Mouse (Mus musculus) liver, postnatal 0 days (tissue): Measurements from ENCODE around the gene Olfr790. TPM values are rescaled to one million over a fixed set of nuclear protein-coding genes. Genes with fewer than 3 reads are reported as not detected.

ENCODE experiments used
- ATAC-seq: fragments of 200-750 bp; cut with Nextera tagmentation; 2 replicates; pipeline ENCODE4 v1.8.0; 2017; ENCODE audit warnings: mild to moderate bottlenecking, moderate library complexity
- DNase-seq: peaks from one replicate; pipeline ENCODE4 v3.0.0-alpha.2; 2016
- H3K27ac ChIP-seq: fragments of 300-500 bp; sonication (generic); 2 replicates; pipeline ENCODE4 v1.5.1; 2014; ENCODE audit warnings: antibody characterized with exemption, moderate library complexity, mild to moderate bottlenecking, low read depth
- H3K27me3 ChIP-seq: fragments of 300-500 bp; sonication (generic); 2 replicates; pipeline ENCODE4 v1.6.1; 2014; ENCODE audit warnings: low read length, control low read depth, mixed read lengths; ENCODE audit not compliant: insufficient read depth
- H3K36me3 ChIP-seq: fragments of 300-500 bp; sonication (generic); replicated peaks from 2 replicates; pipeline ENCODE4 v1.6.1; 2014; ENCODE audit warnings: mild to moderate bottlenecking, control low read depth, low read length, moderate library complexity, mixed read lengths; ENCODE audit not compliant: insufficient read depth
- H3K4me1 ChIP-seq: fragments of 300-500 bp; sonication (generic); 2 replicates; pipeline ENCODE4 v1.6.1; 2014; ENCODE audit warnings: antibody characterized with exemption, mild to moderate bottlenecking, control low read depth; ENCODE audit not compliant: insufficient read depth
- H3K4me2 ChIP-seq: fragments of 300-500 bp; sonication (generic); 2 replicates; pipeline ENCODE4 v1.6.1; 2014; ENCODE audit warnings: low read depth, mild to moderate bottlenecking, low read length, moderate library complexity, mixed read lengths
- H3K4me3 ChIP-seq: fragments of 300-500 bp; sonication (generic); 2 replicates; pipeline ENCODE4 v1.5.1; 2014; ENCODE audit warnings: low read depth, low read length
- H3K9ac ChIP-seq: fragments of 300-500 bp; sonication (generic); replicated peaks from 2 replicates; pipeline ENCODE4 v1.6.1; 2014; ENCODE audit warnings: mild to moderate bottlenecking, moderate library complexity
- H3K9me3 ChIP-seq: fragments of 300-500 bp; sonication (generic); 2 replicates; pipeline ENCODE4 v1.6.1; 2016; ENCODE audit warnings: mild to moderate bottlenecking, control low read depth, low read length, mixed read lengths
- CTCF ChIP-seq: sonication (generic); IDR thresholded peaks from 2 replicates; pipeline ENCODE4 v1.5.1; 2016; ENCODE audit warnings: antibody characterized with exemption, low read depth
- EP300 ChIP-seq: IDR thresholded peaks from 2 replicates; pipeline ENCODE4 v1.6.1; 2016; ENCODE audit warnings: antibody characterized with exemption, low read depth, mild to moderate bottlenecking
- WGBS: fragments of 180-500 bp; shearing (Covaris S2); extraction: QIAGEN DNeasy Blood & Tissue Kit; methylation state at CpG from one replicate; pipeline ENCODE4 v1.1.7; 2014; ENCODE audit not compliant: insufficient replicate concordance; 5-methylcytosine and 5-hydroxymethylcytosine counted together
- polyA plus RNA-seq: library from polyadenylated mRNA; unstranded; fragments of >200 nt; fragmentation: Nextera tagmentation; extraction: Ambion mirVana; gene quantifications from 2 replicates; pipeline ENCODE4 v1.2.1, GENCODE M21; 2015

The Olfr790 gene
- polyA plus RNA-seq, 1 experiment from 2014 or later = not detected

DNA sequence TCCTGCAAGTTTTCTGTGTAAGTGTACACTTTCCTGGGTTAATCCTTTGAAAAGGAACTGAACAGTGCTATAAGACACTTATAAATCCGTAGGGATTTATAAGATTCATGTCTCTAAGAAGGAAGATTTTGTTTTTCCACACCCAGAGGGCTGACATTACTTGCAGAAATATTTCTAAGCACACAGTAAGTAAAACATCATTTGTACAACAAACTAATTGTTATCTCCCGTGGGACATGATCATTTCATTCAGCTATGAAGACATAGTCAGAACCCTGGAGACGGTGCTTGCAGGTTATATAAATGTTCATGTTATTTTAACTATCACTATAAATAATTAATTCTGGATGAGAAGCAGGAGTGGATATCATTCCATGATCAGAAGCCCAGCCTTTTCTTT is 23.2 kb downstream of the Olfr790 start, which contains the start of gene Olfr791:
Olfr791 (plus strand) TSS at position 301 of the 400 bp plus-strand sequence.
- Histone ChIP-seq H3K36me3 (no peaks in the 10 kb centered on the region), H3K4me1 (no peaks in the 10 kb centered on the region), H3K27me3 (no peaks in the 10 kb centered on the region), H3K27ac (no peak within 1 kb of the TSS), H3K9ac (no peak within 1 kb of the TSS), H3K9me3 (no peaks in the 10 kb centered on the region), H3K4me2 (no peak within 1 kb of the TSS), H3K4me3 (no peak within 1 kb of the TSS)
- WGBS = 52% methylated on average over 3 of the region's 3 CpGs
- ATAC-seq (no peak), DNase-seq (no peak)
- TF ChIP-seq CTCF = no peak
- no peak for TF ChIP-seq EP300

DNA sequence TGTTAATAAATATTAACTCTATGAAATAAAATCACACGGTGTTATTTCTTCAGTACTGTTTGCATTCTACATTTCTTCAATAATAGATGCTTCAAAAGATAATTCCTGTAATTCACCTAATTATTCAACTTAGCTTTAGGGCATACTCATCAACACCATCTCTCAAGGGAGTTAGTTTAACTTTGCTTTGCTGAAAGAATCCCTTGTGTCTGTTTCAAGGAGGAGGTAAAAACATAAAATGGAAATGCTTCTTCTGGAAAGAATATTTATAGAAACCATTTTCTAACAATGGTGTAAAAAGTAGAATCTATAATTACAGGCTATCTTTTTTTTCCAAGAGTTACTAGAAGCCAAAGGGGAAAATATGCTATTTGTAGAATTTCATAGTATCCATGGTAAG is 40.6 kb downstream of the Olfr790 start, which contains the start of gene Olfr792:
Olfr792 (plus strand) TSS at position 301 of the 400 bp plus-strand sequence.
- Histone ChIP-seq H3K36me3 (no peaks in the 10 kb centered on the region), H3K4me1 (no peaks in the 10 kb centered on the region), H3K4me3 (no peak within 1 kb of the TSS), H3K27ac (no peak within 1 kb of the TSS), H3K9me3 (no peaks in the 10 kb centered on the region), H3K27me3 (no peaks in the 10 kb centered on the region), H3K4me2 (no peak within 1 kb of the TSS), H3K9ac (no peak within 1 kb of the TSS)
- DNase-seq = no peak
- TF ChIP-seq EP300 (no peak), CTCF (no peak)
- 66% methylated on average over 1 of the region's 1 CpGs for WGBS
- ATAC-seq = no peak

GRCm38 (mm10) chr10:129549354-129549753 is 51.1 kb downstream of the Olfr790 start:
- 38% methylated on average over 1 of the region's 1 CpGs for WGBS
- no peak for TF ChIP-seq CTCF
- no peak for TF ChIP-seq EP300
- Histone ChIP-seq H3K9me3 (no peaks in the 10 kb centered on the region), H3K4me1 (no peaks in the 10 kb centered on the region), H3K9ac (no peak overlapping the region), H3K4me3 (no peak overlapping the region), H3K27ac (no peak overlapping the region), H3K36me3 (no peaks in the 10 kb centered on the region), H3K4me2 (no peak overlapping the region), H3K27me3 (no peaks in the 10 kb centered on the region)
- DNase-seq (no peak), ATAC-seq (no peak)

Other genes starting within 250 kb of the Olfr790 start
- not detected in 2 replicates for gene Olfr776, start 239.4 kb upstream of the Olfr790 start, polyA plus RNA-seq
- gene Olfr777, start 227.0 kb upstream of the Olfr790 start, polyA plus RNA-seq = not detected in 2 replicates
- not detected in 2 replicates for gene Olfr780, start 180.4 kb upstream of the Olfr790 start, polyA plus RNA-seq
- gene Olfr781, start 169.6 kb upstream of the Olfr790 start, polyA plus RNA-seq = not detected in 2 replicates
- not detected in 2 replicates for gene Olfr782, start 149.6 kb upstream of the Olfr790 start, polyA plus RNA-seq
- gene Olfr784, start 114.4 kb upstream of the Olfr790 start, polyA plus RNA-seq = not detected in 2 replicates
- not detected in 2 replicates for gene Olfr785, start 93.1 kb upstream of the Olfr790 start, polyA plus RNA-seq
- gene Olfr786, start 71.2 kb upstream of the Olfr790 start, polyA plus RNA-seq = not detected in 2 replicates
- gene Olfr787, start 36.6 kb upstream of the Olfr790 start, polyA plus RNA-seq = not detected in 2 replicates
- not detected in 2 replicates for gene Olfr788, start 27.5 kb upstream of the Olfr790 start, polyA plus RNA-seq
- gene Olfr789, start 13.7 kb upstream of the Olfr790 start, polyA plus RNA-seq = not detected in 2 replicates
- not detected in 2 replicates for gene Olfr791, start 23.3 kb downstream of the Olfr790 start, polyA plus RNA-seq
- gene Olfr792, start 40.7 kb downstream of the Olfr790 start, polyA plus RNA-seq = not detected in 2 replicates
- not detected in 2 replicates for gene Olfr794, start 69.2 kb downstream of the Olfr790 start, polyA plus RNA-seq
- not detected in 2 replicates for gene Olfr796, start 114.1 kb downstream of the Olfr790 start, polyA plus RNA-seq
- gene Olfr798, start 129.4 kb downstream of the Olfr790 start, polyA plus RNA-seq = not detected in 2 replicates
- not detected in 2 replicates for gene Olfr799, start 139.0 kb downstream of the Olfr790 start, polyA plus RNA-seq
- not detected in 2 replicates for gene Olfr800, start 159.2 kb downstream of the Olfr790 start, polyA plus RNA-seq
- gene Olfr801, start 175.4 kb downstream of the Olfr790 start, polyA plus RNA-seq = not detected in 2 replicates
- not detected in 2 replicates for gene Olfr802, start 189.7 kb downstream of the Olfr790 start, polyA plus RNA-seq
- not detected in 2 replicates for gene Olfr803, start 195.8 kb downstream of the Olfr790 start, polyA plus RNA-seq
- gene Olfr804, start 204.7 kb downstream of the Olfr790 start, polyA plus RNA-seq = not detected in 2 replicates
- not detected in 2 replicates for gene Olfr805, start 230.9 kb downstream of the Olfr790 start, polyA plus RNA-seq
- gene Olfr806, start 243.4 kb downstream of the Olfr790 start, polyA plus RNA-seq = not detected in 2 replicates